Mouse (Mus musculus) urinary bladder, postnatal 4 days (tissue): Measurements from ENCODE around the gene Sufu.
A peak's percentile ranks its signal among the peaks of the same experiment; 100 is the strongest.

ENCODE experiments used
- DNase-seq, 2 experiments: peaks; one replicate each; pipeline ENCODE4 v3.0.0; 2021 to 2022; ENCODE audit warnings: low spot score in 2 of 2

Gene Sufu

DNA sequence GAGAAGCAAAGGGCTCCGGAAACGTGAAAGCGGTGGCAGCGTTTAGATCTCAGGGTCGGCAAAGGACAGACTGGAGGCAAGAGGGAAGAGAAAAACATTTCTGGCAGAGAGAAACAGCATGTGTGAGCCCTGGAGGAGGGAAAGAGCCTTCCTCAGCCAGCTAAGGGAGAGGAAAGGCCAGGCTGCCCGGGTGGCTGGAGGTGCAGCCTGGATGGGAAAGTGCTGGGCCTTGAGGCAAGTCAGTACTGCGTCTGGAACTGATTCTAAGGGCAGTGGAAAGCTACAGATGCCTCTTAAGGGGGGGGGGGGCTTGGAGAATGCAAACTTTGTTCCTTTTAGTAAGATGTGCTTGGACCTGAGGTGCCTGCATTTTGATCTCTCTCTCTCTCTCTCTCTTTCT lies 37.0 kb downstream of the Sufu start:
- no peak for DNase-seq

GRCm38 (mm10) chr19:46434148-46434547 lies 37.5 kb downstream of the Sufu start:
- DNase-seq = no peak

DNA sequence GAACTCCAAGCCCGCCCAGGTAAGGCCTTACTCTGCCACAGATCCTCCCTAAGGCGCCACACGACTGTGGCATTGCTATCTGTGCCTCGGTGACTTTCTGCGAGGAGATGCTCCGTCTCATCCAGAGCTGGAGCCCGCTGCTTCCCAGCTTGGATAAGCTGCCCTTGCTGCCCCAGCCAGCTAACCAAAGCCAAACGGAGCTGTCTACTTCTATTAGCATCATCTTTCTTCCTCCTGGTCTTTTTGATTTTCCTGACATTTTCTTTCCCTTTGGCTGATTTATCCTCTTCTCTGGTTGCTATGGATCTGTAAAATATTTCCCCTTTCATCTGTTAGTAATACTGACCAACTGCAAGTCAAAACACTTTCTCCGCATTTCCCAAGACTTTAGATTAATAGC lies 37.9 kb downstream of the Sufu start:
- DNase-seq = no peak

DNA sequence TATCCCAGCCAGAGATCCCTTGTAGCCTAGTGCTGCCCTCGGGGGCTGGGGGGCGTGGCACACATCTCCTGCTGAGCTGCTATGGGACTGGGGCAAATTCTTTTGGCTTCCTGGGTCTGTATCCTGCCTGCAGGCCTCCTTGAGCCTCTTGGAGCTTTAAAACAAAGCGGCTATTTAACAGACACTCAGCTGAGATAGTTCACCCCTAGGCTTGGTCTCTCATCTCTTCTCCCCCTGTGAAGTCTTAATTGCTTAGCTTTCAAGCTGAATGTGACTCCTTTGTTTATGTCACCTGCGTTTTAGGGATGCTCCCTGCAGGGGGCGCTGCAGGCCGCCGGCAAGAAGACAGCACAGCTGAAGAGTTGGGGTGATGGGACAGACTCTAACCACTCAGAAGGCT lies 38.8 kb downstream of the Sufu start:
- no peak for DNase-seq

GRCm38 (mm10) chr19:46443509-46443908 lies 46.8 kb downstream of the Sufu start:
- DNase-seq = no peak

- DNase-seq = peak; percentile 73 to 80
Observed at GRCm38 (mm10) chr19:46444209-46444608, 47.5 kb downstream of the Sufu start.

DNA sequence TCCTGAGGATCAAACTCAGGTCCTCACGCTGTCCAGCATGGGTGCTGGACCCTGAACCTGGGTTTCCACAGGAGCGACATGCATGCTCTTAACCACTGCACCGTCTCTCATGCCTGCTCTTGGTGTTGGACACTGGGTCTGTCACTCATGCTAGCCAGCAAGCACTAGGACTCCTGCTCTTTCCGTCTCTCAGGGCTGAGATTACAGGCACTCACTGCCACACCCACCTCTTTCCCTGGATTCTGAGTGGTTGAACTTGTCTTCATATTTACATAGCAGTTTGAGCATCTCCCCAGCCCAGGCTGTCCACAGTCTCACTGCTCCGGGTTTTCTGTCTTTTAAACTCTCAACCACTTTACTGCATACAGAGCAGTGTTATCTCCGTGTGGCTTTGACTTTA lies 48.9 kb downstream of the Sufu start:
- no peak for DNase-seq

GRCm38 (mm10) chr19:46446436-46447020 lies 49.8 kb downstream of the Sufu start:
- DNase-seq = no peak

DNA sequence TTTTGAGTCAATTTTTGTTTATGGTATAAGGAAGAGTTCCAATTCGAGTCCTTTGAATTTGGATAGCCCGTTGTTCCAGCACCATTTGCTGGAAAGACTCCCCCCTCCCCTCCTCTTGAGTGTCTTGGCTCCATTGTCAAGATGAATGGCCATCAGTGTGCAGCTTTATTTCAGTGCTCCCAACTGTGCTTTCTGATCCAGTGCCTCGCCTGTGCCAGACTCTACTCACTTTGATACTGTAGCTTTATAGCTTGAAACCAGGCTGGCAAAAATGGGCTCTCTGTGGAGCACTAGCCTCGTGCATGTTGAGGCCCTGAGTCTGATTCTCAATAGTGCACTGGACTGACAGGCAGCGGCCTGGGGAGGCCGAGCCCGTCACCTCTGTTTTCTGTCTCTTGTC lies 50.4 kb downstream of the Sufu start:
- no peak for DNase-seq

DNA sequence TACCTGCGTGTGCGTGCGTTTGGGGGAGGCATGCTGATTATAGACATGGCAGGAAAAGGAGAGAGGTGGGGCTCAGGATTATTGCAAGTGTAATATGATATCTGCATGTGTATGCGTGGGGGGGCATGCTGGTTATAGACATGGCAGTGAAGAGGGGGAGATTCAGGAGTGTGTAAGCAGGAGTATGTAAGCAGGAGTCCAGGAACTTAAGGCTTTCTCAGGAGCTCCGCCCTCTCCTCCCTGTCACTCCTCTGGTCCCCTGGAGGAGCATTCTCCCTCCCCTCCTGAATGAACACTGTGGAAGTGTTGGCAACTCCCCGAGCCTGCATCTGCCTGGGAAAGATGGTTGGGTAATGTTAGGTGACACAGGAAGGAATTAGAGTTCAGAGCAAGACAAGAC lies 51.2 kb downstream of the Sufu start:
- no peak for DNase-seq

GRCm38 (mm10) chr19:46449261-46450005 lies 52.7 kb downstream of the Sufu start:
- DNase-seq = no peak

DNA sequence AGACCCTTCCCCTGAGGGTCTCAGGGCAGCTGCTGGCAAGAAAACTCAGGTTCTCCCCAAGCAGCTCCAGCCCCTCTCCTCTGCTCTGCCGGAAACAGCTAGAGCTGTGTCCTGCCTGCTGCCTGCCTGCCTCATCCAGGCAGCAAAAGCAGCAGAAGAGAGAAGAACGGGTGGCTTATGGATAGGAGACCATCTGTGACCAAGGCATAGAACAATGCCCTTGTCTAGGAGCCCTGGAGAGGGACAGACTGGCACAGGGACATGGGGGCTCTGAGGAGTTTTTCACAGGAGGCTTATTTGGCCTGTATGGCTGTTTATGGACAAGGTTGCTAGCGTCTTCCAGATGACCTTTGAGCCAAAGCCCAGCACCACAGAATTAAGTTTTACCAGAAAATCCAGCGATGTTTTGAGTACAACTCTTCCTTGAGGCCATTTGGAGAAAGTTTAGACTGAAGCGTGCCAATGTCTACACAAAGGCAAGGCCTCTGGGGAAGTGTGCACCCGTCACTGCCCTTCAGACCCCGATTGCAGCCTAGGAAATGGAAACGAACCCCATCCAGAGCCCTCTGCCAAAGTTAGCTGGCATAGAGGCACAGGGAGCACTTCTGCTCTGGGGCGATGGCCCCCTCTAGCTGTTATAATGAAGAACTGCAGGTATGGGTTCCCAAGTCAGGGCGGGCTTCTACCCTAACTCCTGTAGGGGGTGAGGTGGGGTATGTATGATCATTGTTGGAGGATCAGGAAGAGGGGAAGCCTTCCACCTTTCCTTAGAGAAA lies 55.5 kb downstream of the Sufu start:
- DNase-seq = no peak

- DNase-seq = no peak
Observed at GRCm38 (mm10) chr19:46452916-46453315, 56.2 kb downstream of the Sufu start.

DNA sequence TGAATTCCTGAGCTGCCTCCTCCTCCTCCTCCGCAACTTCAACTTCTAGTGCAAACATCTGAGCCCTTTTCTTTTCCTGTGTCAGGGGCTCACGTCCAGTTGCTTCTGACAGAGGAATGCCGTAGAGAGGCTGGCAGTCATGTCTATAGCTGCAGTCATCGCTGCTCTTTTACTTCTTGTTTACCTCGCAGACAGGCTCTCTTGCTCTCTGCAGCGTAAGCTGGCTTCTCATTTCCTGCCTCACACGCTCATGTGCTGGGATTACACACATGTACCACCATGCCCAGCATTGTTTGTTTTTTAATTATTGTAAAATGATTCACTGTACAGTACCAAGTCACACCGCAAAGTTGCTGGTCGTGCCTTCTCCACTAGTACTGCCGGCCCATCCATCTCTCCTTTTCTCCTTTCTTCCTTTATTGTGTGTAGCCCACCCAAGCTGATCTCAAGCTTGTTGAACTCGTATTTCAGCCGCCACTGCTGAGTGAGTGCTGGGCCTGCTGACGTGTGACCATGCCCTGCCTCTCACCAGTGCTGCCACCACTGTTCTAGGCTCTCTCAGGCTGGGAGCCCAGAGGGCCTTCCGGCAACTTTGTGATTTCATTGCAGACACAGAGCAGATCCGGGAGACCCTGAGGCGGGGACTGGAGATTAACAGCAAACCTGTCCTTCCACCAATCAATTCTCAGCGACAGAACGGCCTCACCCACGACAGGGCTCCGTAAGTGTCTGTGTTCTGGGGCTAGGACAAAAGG lies 57.6 kb downstream of the Sufu start:
- no peak for DNase-seq

GRCm38 (mm10) chr19:46455032-46455431 lies 58.3 kb downstream of the Sufu start:
- DNase-seq = no peak

GRCm38 (mm10) chr19:46455556-46455955 lies 58.9 kb downstream of the Sufu start:
- no peak for DNase-seq

GRCm38 (mm10) chr19:46456018-46456735 lies 59.5 kb downstream of the Sufu start:
- no peak for DNase-seq

DNA sequence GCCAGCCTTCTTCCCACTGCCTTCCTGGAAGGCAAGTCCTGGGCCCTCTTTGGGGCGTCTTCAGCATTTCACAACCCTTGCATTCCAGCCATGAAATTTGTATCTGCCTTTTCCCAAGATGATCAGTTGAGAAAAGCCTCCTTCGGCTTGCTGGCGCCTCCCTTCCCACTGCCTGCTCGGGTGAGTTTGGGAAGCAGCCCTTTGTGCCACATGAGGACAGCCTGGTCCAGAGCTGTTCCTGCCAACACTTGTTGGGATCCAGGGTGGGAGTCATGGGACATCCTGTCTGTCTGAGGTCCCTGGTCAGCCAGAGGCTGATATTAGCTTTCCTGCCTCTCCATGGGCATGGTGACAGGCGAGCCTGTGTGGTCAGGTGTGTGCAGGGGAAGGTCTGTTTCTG lies 61.1 kb downstream of the Sufu start:
- DNase-seq = no peak

DNA sequence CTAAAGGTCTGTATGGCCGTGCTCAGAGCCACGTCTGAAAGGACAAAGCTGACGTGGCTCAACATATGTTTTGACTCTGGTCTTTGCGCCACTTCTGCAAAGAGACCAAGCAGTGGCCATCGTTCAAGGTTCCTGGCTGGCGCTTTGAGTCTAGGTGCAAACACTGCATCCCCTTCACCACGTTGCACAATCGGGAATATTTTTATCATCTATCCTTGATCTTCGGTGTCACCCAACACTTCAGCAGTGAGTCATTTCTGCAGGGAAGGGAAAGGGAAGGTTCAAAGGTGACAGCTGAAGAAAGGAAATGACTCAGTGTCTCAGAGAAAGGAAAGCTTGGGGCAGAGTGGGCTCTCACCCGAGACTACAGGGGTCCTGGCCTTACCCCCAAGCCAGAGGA lies 62.6 kb downstream of the Sufu start:
- no peak for DNase-seq

DNA sequence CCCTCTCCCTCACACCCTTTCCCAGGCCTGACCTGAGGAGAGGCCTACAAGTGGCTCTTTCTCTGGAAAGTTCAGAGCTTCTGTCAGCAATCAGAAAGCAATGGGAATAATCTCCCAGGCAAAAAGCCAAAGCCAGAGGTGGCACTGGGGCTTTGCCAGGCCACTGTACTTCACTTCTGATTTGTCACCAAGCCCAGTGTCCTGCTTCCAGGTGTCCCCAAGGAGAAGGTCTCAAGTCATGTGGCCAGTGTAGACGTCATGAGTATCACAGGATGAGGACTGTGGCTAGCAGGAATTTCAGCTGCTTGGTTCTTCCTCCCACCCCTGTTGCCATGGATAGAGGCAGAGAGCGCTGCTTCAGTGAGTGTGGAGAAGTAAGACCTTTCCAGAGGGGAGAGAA lies 63.2 kb downstream of the Sufu start:
- no peak for DNase-seq

- no peak for DNase-seq
Observed at GRCm38 (mm10) chr19:46462574-46462973, 65.9 kb downstream of the Sufu start.

DNA sequence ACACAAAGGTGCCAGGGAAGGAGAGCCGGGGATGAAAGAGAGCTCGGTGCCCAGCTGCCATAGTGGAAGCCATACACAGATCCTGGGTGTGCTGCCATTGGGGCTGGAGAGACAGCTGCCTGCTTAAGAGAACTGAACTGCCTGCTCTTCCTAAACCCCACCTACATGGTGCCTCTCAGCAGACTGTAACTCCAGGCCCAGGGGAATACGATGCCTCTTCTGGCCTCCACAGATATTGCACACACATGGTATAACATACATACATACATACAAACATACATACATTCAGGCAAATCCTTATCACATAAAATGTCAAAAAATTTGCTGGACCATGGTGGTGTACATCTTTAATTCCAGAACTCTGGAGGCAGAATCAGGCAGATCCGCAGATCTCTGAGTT lies 66.8 kb downstream of the Sufu start:
- DNase-seq = no peak
